In genomic region chr4:134416602-134417001, GRCm38 (mm10) we compare ENCODE assay signal across 14 mouse cellular contexts. TPM values are rescaled to one million over a fixed set of nuclear protein-coding genes. Genes with fewer than 3 reads are reported as not detected.
DNase-seq lines count a peak whose midpoint lies in the region; ATAC-seq and TF ChIP-seq lines count a peak whose summit lies in the region.
"Had no signal": no experiment of that assay in that cellular context is flagged by ENCODE, and none has a peak within 500 bp of the region (broad histone marks: within the 10 kb centered on the region; RNA-seq: fewer than 3 reads in every experiment).

No protein-coding gene starts in this region.

- no peak for TF ChIP-seq CTCF in gastrocnemius, adult 2 months (IDR thresholded peaks at IDR 0.05)

- no peaks in the 10 kb centered on the region for H3K27me3 ChIP-seq in neural tube, embryonic 11.5 days (ENCODE audit: control insufficient read depth, insufficient read depth, low read length)
- H3K27me3 ChIP-seq in hindbrain, embryonic 15.5 days: no peaks in the 10 kb centered on the region
- no peaks in the 10 kb centered on the region for H3K27me3 ChIP-seq in neural tube, embryonic 14.5 days (ENCODE audit: control insufficient read depth, insufficient read depth, low read length)

- H3K4me2 ChIP-seq in neural tube, embryonic 11.5 days (ENCODE audit: low read depth): no peak overlapping the region
- peak overlapping the region; percentile 12 for H3K4me2 ChIP-seq in hindbrain, embryonic 15.5 days
- H3K4me2 ChIP-seq in neural tube, embryonic 14.5 days (ENCODE audit: low read depth, low read length): 0 out of 2 replicates have a peak overlapping the region, but pooled peaks have one; percentile 6
- H3K4me2 ChIP-seq: liver, embryonic 11.5 days had no signal

- intact Hi-C loops in gastrocnemius, adult 2 months (cut with DNase I): no loop called here

- H3K36me3 ChIP-seq in neural tube, embryonic 11.5 days (ENCODE audit: control insufficient read depth, insufficient read depth, low read length): no peaks in the 10 kb centered on the region
- no peaks in the 10 kb centered on the region for H3K36me3 ChIP-seq in hindbrain, embryonic 15.5 days
- no peaks in the 10 kb centered on the region for H3K36me3 ChIP-seq in neural tube, embryonic 14.5 days (ENCODE audit: control insufficient read depth, insufficient read depth, low read length)

- peak overlapping the region; percentile 34 for H3K4me3 ChIP-seq in gastrocnemius, adult 2 months
- no peak overlapping the region for H3K4me3 ChIP-seq in neural tube, embryonic 11.5 days (ENCODE audit: low read depth, low read length)
- no peak overlapping the region for H3K4me3 ChIP-seq in hindbrain, embryonic 15.5 days
- H3K4me3 ChIP-seq in neural tube, embryonic 14.5 days (ENCODE audit: low read depth, low read length): no peak overlapping the region

- WGBS in neural tube, embryonic 11.5 days: 73% methylated on average over 15 of the region's 15 CpGs
- 66% methylated on average over 15 of the region's 15 CpGs for WGBS in hindbrain, embryonic 15.5 days
- WGBS in neural tube, embryonic 14.5 days: 47% methylated on average over 15 of the region's 15 CpGs

- H3K9me3 ChIP-seq in neural tube, embryonic 11.5 days (ENCODE audit: control insufficient read depth, low read length): no peaks in the 10 kb centered on the region
- no peaks in the 10 kb centered on the region for H3K9me3 ChIP-seq in hindbrain, embryonic 15.5 days
- no peaks in the 10 kb centered on the region for H3K9me3 ChIP-seq in neural tube, embryonic 14.5 days (ENCODE audit: control insufficient read depth, low read length)

- ATAC-seq in neural tube, embryonic 11.5 days (ENCODE audit: insufficient read depth, low FRiP score, low TSS enrichment): no peak
- ATAC-seq in hindbrain, embryonic 15.5 days (ENCODE audit: low FRiP score, low read depth): no peak
- no peak for ATAC-seq in neural tube, embryonic 14.5 days (ENCODE audit: low read depth)
- ATAC-seq: forebrain, embryonic 14.5 days had no signal

- H3K4me1 ChIP-seq in neural tube, embryonic 11.5 days (ENCODE audit: control insufficient read depth, insufficient read depth, low read length): no peaks in the 10 kb centered on the region
- H3K4me1 ChIP-seq in hindbrain, embryonic 15.5 days (replicated peaks): peaks cover 12% of the 10 kb centered on the region
- peaks cover 7% of the 10 kb centered on the region; the same call in 1 of the 2 replicates for H3K4me1 ChIP-seq in neural tube, embryonic 14.5 days (ENCODE audit: control insufficient read depth, insufficient read depth, low read length)

- DNase-seq in gastrocnemius, adult 2 months: no peak
- no peak for DNase-seq in gastrocnemius, postnatal 25 days
- no peak for DNase-seq in neural tube, embryonic 11.5 days (ENCODE audit: low spot score)
- DNase-seq in neural tube, embryonic 10.5 days (ENCODE audit: extremely low spot score, low spot score): no peak
- DNase-seq in liver: no peak
- no peak for DNase-seq in T-cell, adult 2 months (ENCODE audit: low spot score)
- DNase-seq: B cell, adult 2 months; kidney, adult 9 months; thymus, postnatal 14 days had no signal

- peak overlapping the region; percentile 32 for H3K27ac ChIP-seq in gastrocnemius, adult 2 months
- H3K27ac ChIP-seq in neural tube, embryonic 11.5 days (ENCODE audit: low read depth, low read length): 0 out of 2 replicates have a peak overlapping the region, but pooled peaks have one; percentile 14
- no peak overlapping the region for H3K27ac ChIP-seq in hindbrain, embryonic 15.5 days (replicated peaks)
- no peak overlapping the region for H3K27ac ChIP-seq in neural tube, embryonic 14.5 days (ENCODE audit: low read depth, low read length)

- H3K9ac ChIP-seq in neural tube, embryonic 11.5 days (ENCODE audit: low read length): no peak overlapping the region
- H3K9ac ChIP-seq in hindbrain, embryonic 15.5 days: no peak overlapping the region
- H3K9ac ChIP-seq in neural tube, embryonic 14.5 days (replicated peaks; ENCODE audit: low read depth, low read length): peak overlapping the region; percentile 12; the same call in 1 of the 2 replicates

RNA-seq across cellular contexts. Expression of gene Pafah2, which starts 20.5 kb away (rescaled TPM):
- total RNA-seq in gastrocnemius, adult 2 months (2021): 1 to 10 TPM; 2.6 to 4.0 TPM
- 1 to 10 TPM; 3.2 TPM for total RNA-seq in gastrocnemius, postnatal 25 days (2021)
- 6.9 and 11.4 TPM in 2 replicates for polyA plus RNA-seq in neural tube, embryonic 11.5 days (2014; fragmentation: Nextera tagmentation; extraction: Ambion mirVana)
- polyA plus RNA-seq in hindbrain, embryonic 15.5 days (2015; fragmentation: Nextera tagmentation; extraction: Ambion mirVana): 7.6 and 8.1 TPM in 2 replicates
- polyA plus RNA-seq in neural tube, embryonic 14.5 days (2014; fragmentation: Nextera tagmentation; extraction: Ambion mirVana): 7.7 and 7.8 TPM in 2 replicates

RNA-seq across cellular contexts. Expression of gene Extl1, which starts 33.0 kb away (rescaled TPM):
- 10 to 100 TPM; 25.1 to 27.8 TPM for total RNA-seq in gastrocnemius, adult 2 months (2021)
- 10 to 100 TPM; 25.5 to 29.2 TPM for total RNA-seq in gastrocnemius, postnatal 25 days (2021)
- 0.24 and 0.37 TPM in 2 replicates for polyA plus RNA-seq in neural tube, embryonic 11.5 days (2014; fragmentation: Nextera tagmentation; extraction: Ambion mirVana)
- 0.45 and 0.51 TPM in 2 replicates for polyA plus RNA-seq in hindbrain, embryonic 15.5 days (2015; fragmentation: Nextera tagmentation; extraction: Ambion mirVana)
- polyA plus RNA-seq in neural tube, embryonic 14.5 days (2014; fragmentation: Nextera tagmentation; extraction: Ambion mirVana): 0.31 and 0.53 TPM in 2 replicates
- total RNA-seq: megakaryocyte progenitor cell, adult 5-6 weeks had no signal

RNA-seq across cellular contexts. Expression of gene Stmn1, which starts 51.5 kb away (rescaled TPM):
- 1 to 10 TPM; 3.0 to 3.8 TPM for total RNA-seq in gastrocnemius, adult 2 months (2021)
- 10 to 100 TPM in 1 of 2 experiments, 1 to 10 TPM in 1; 6.9 to 10.6 TPM for total RNA-seq in gastrocnemius, postnatal 25 days (2021)
- polyA plus RNA-seq in neural tube, embryonic 11.5 days (2014; fragmentation: Nextera tagmentation; extraction: Ambion mirVana): 3,693 and 3,815 TPM in 2 replicates
- 5,846 and 6,036 TPM in 2 replicates for polyA plus RNA-seq in hindbrain, embryonic 15.5 days (2015; fragmentation: Nextera tagmentation; extraction: Ambion mirVana)
- polyA plus RNA-seq in neural tube, embryonic 14.5 days (2014; fragmentation: Nextera tagmentation; extraction: Ambion mirVana): 5,364 and 5,581 TPM in 2 replicates

Comparison
In these comparisons a context has a peak if more than half of its experiments do, and no peak if none do; other contexts are left out.
1. H3K27ac ChIP-seq: peak in gastrocnemius, adult 2 months (single experiment) and neural tube, embryonic 11.5 days (single experiment); none in hindbrain, embryonic 15.5 days (single experiment) and neural tube, embryonic 14.5 days (single experiment).